Mouse (Mus musculus): ENCODE results near the gene Ank2. TPM values are rescaled to one million over a fixed set of nuclear protein-coding genes. Genes with fewer than 3 reads are reported as not detected.
A peak's percentile ranks its signal among the peaks of the same experiment; 100 is the strongest.

The Ank2 gene
- polyA plus RNA-seq, 1 experiment from 2014 or later = 49.5 TPM

- WGBS = 78% methylated on average over 4 of the region's 4 CpGs
- H3K9ac ChIP-seq (ENCODE audit: low read length) = no peak overlapping the region
- no peak for ATAC-seq (ENCODE audit: insufficient number of reproducible peaks, insufficient read depth, low FRiP score, low read depth)
Observed at GRCm38 (mm10) chr3:127416950-127417349, 82.2 kb downstream of the Ank2 start.

GRCm38 (mm10) chr3:127414438-127414837 lies 84.7 kb downstream of the Ank2 start:
- no peak overlapping the region for H3K4me2 ChIP-seq (ENCODE audit: low read length)
- no peaks in the 10 kb centered on the region for H3K4me1 ChIP-seq (ENCODE audit: control insufficient read depth in 2 of 2, insufficient read depth in 2 of 2, low read length in 2 of 2)
- no peak overlapping the region for H3K4me3 ChIP-seq (ENCODE audit: control insufficient read depth in 1 of 2, insufficient read depth in 1 of 2, low read depth in 1 of 2, low read length in 2 of 2)
- H3K27ac ChIP-seq (replicated peaks in 1 of 2; ENCODE audit: control insufficient read depth in 1 of 2, insufficient read depth in 1 of 2, low read depth in 2 of 2, low read length in 2 of 2) = no peak overlapping the region
- H3K9me3 ChIP-seq (ENCODE audit: control insufficient read depth, low read length) = 0 out of 2 replicates have a peak, but pooled peaks cover 4% of the 10 kb centered on the region
- no peak for ATAC-seq (ENCODE audit: insufficient number of reproducible peaks, insufficient read depth, low FRiP score, low read depth)
- 37% methylated on average over 1 of the region's 1 CpGs for WGBS
- H3K9ac ChIP-seq (ENCODE audit: low read length) = no peak overlapping the region
- H3K27me3 ChIP-seq (ENCODE audit: control insufficient read depth, insufficient read depth, low read length) = no peaks in the 10 kb centered on the region
- H3K36me3 ChIP-seq (ENCODE audit: control insufficient read depth, insufficient read depth, low read length) = no peaks in the 10 kb centered on the region

More at GRCm38 (mm10) chr3:127416950-127417349, 82.2 kb downstream of the Ank2 start:
- Histone ChIP-seq H3K9me3 (ENCODE audit: control insufficient read depth, low read length) (0 out of 2 replicates have a peak, but pooled peaks cover 4% of the 10 kb centered on the region), H3K4me2 (ENCODE audit: low read length) (no peak overlapping the region), H3K36me3 (ENCODE audit: control insufficient read depth, insufficient read depth, low read length) (no peaks in the 10 kb centered on the region), H3K27me3 (ENCODE audit: control insufficient read depth, insufficient read depth, low read length) (no peaks in the 10 kb centered on the region), H3K27ac (replicated peaks in 1 of 2; ENCODE audit: control insufficient read depth in 1 of 2, insufficient read depth in 1 of 2, low read depth in 2 of 2, low read length in 2 of 2) (no peak overlapping the region), H3K4me1 (ENCODE audit: control insufficient read depth in 2 of 2, insufficient read depth in 2 of 2, low read length in 2 of 2) (no peaks in the 10 kb centered on the region), H3K4me3 (ENCODE audit: control insufficient read depth in 1 of 2, insufficient read depth in 1 of 2, low read depth in 1 of 2, low read length in 2 of 2) (no peak overlapping the region)

- peak; percentile 83 for ATAC-seq (ENCODE audit: insufficient number of reproducible peaks, insufficient read depth, low FRiP score, low read depth)
Observed at GRCm38 (mm10) chr3:127408684-127409550, 90.2 kb downstream of the Ank2 start.

GRCm38 (mm10) chr3:127407868-127408574 lies 91.1 kb downstream of the Ank2 start:
- H3K27ac ChIP-seq (replicated peaks in 1 of 2; ENCODE audit: control insufficient read depth in 1 of 2, insufficient read depth in 1 of 2, low read depth in 2 of 2, low read length in 2 of 2) = no peak overlapping the region
- H3K4me3 ChIP-seq (ENCODE audit: control insufficient read depth in 1 of 2, insufficient read depth in 1 of 2, low read depth in 1 of 2, low read length in 2 of 2) = peak overlapping the region; percentile 48 to 69
- WGBS = 13% methylated on average over 9 of the region's 9 CpGs
- H3K4me2 ChIP-seq (ENCODE audit: low read length) = peak overlapping the region; percentile 86
- ATAC-seq (ENCODE audit: insufficient number of reproducible peaks, insufficient read depth, low FRiP score, low read depth) = no peak
- H3K4me1 ChIP-seq (ENCODE audit: control insufficient read depth in 2 of 2, insufficient read depth in 2 of 2, low read length in 2 of 2) = peaks cover 5 to 10% of the 10 kb centered on the region in 2 experiments; a peak in 3 of 4 replicates
- H3K36me3 ChIP-seq (ENCODE audit: control insufficient read depth, insufficient read depth, low read length) = no peaks in the 10 kb centered on the region
- peak overlapping the region; percentile 71 for H3K9ac ChIP-seq (ENCODE audit: low read length)
- no peaks in the 10 kb centered on the region for H3K27me3 ChIP-seq (ENCODE audit: control insufficient read depth, insufficient read depth, low read length)
- no peaks in the 10 kb centered on the region for H3K9me3 ChIP-seq (ENCODE audit: control insufficient read depth, low read length)

More at GRCm38 (mm10) chr3:127408684-127409550, 90.2 kb downstream of the Ank2 start:
- H3K27ac ChIP-seq (replicated peaks in 1 of 2; ENCODE audit: control insufficient read depth in 1 of 2, insufficient read depth in 1 of 2, low read depth in 2 of 2, low read length in 2 of 2) = peak overlapping the region; percentile 36 to 62
- H3K4me3 ChIP-seq (ENCODE audit: control insufficient read depth in 1 of 2, insufficient read depth in 1 of 2, low read depth in 1 of 2, low read length in 2 of 2) = peak overlapping the region; percentile 48 to 69
- H3K27me3 ChIP-seq (ENCODE audit: control insufficient read depth, insufficient read depth, low read length) = no peaks in the 10 kb centered on the region
- H3K4me1 ChIP-seq (ENCODE audit: control insufficient read depth in 2 of 2, insufficient read depth in 2 of 2, low read length in 2 of 2) = peaks cover 5 to 10% of the 10 kb centered on the region in 2 experiments; a peak in 3 of 4 replicates
- H3K9ac ChIP-seq (ENCODE audit: low read length) = peak overlapping the region; percentile 71
- H3K4me2 ChIP-seq (ENCODE audit: low read length) = peak overlapping the region; percentile 86
- H3K9me3 ChIP-seq (ENCODE audit: control insufficient read depth, low read length) = no peaks in the 10 kb centered on the region
- WGBS = 18% methylated on average over 23 of the region's 23 CpGs
- H3K36me3 ChIP-seq (ENCODE audit: control insufficient read depth, insufficient read depth, low read length) = no peaks in the 10 kb centered on the region

GRCm38 (mm10) chr3:127406883-127407282 lies 92.3 kb downstream of the Ank2 start:
- H3K9ac ChIP-seq (ENCODE audit: low read length) = no peak overlapping the region
- no peaks in the 10 kb centered on the region for H3K27me3 ChIP-seq (ENCODE audit: control insufficient read depth, insufficient read depth, low read length)
- H3K27ac ChIP-seq (replicated peaks in 1 of 2; ENCODE audit: control insufficient read depth in 1 of 2, insufficient read depth in 1 of 2, low read depth in 2 of 2, low read length in 2 of 2) = no peak overlapping the region
- 89% methylated on average over 4 of the region's 4 CpGs for WGBS
- H3K36me3 ChIP-seq (ENCODE audit: control insufficient read depth, insufficient read depth, low read length) = no peaks in the 10 kb centered on the region
- ATAC-seq (ENCODE audit: insufficient number of reproducible peaks, insufficient read depth, low FRiP score, low read depth) = no peak
- no peak overlapping the region for H3K4me3 ChIP-seq (ENCODE audit: control insufficient read depth in 1 of 2, insufficient read depth in 1 of 2, low read depth in 1 of 2, low read length in 2 of 2)
- H3K9me3 ChIP-seq (ENCODE audit: control insufficient read depth, low read length) = no peaks in the 10 kb centered on the region
- H3K4me2 ChIP-seq (ENCODE audit: low read length) = no peak overlapping the region
- peaks cover 5 to 10% of the 10 kb centered on the region in 2 experiments; a peak in 3 of 4 replicates for H3K4me1 ChIP-seq (ENCODE audit: control insufficient read depth in 2 of 2, insufficient read depth in 2 of 2, low read length in 2 of 2)

GRCm38 (mm10) chr3:127404371-127404770 lies 94.8 kb downstream of the Ank2 start:
- Histone ChIP-seq H3K9me3 (ENCODE audit: control insufficient read depth, low read length) (no peaks in the 10 kb centered on the region), H3K36me3 (ENCODE audit: control insufficient read depth, insufficient read depth, low read length) (no peaks in the 10 kb centered on the region), H3K27ac (replicated peaks in 1 of 2; ENCODE audit: control insufficient read depth in 1 of 2, insufficient read depth in 1 of 2, low read depth in 2 of 2, low read length in 2 of 2) (no peak overlapping the region), H3K4me3 (ENCODE audit: control insufficient read depth in 1 of 2, insufficient read depth in 1 of 2, low read depth in 1 of 2, low read length in 2 of 2) (no peak overlapping the region), H3K27me3 (ENCODE audit: control insufficient read depth, insufficient read depth, low read length) (no peaks in the 10 kb centered on the region), H3K4me2 (ENCODE audit: low read length) (no peak overlapping the region), H3K9ac (ENCODE audit: low read length) (no peak overlapping the region), H3K4me1 (ENCODE audit: control insufficient read depth in 2 of 2, insufficient read depth in 2 of 2, low read length in 2 of 2) (peaks cover 5 to 10% of the 10 kb centered on the region in 2 experiments; a peak in 3 of 4 replicates)
- no peak for ATAC-seq (ENCODE audit: insufficient number of reproducible peaks, insufficient read depth, low FRiP score, low read depth)
- WGBS = 55% methylated on average over 3 of the region's 3 CpGs

- no peak overlapping the region for H3K4me2 ChIP-seq (ENCODE audit: low read length)
- no peaks in the 10 kb centered on the region for H3K36me3 ChIP-seq (ENCODE audit: control insufficient read depth, insufficient read depth, low read length)
- no peaks in the 10 kb centered on the region for H3K4me1 ChIP-seq (ENCODE audit: control insufficient read depth in 2 of 2, insufficient read depth in 2 of 2, low read length in 2 of 2)
- H3K27ac ChIP-seq (replicated peaks in 1 of 2; ENCODE audit: control insufficient read depth in 1 of 2, insufficient read depth in 1 of 2, low read depth in 2 of 2, low read length in 2 of 2) = no peak overlapping the region
- no peak for ATAC-seq (ENCODE audit: insufficient number of reproducible peaks, insufficient read depth, low FRiP score, low read depth)
- no peaks in the 10 kb centered on the region for H3K9me3 ChIP-seq (ENCODE audit: control insufficient read depth, low read length)
- no peak overlapping the region for H3K4me3 ChIP-seq (ENCODE audit: control insufficient read depth in 1 of 2, insufficient read depth in 1 of 2, low read depth in 1 of 2, low read length in 2 of 2)
- H3K27me3 ChIP-seq (ENCODE audit: control insufficient read depth, insufficient read depth, low read length) = no peaks in the 10 kb centered on the region
- 89% methylated on average over 5 of the region's 5 CpGs for WGBS
- no peak overlapping the region for H3K9ac ChIP-seq (ENCODE audit: low read length)
Observed at GRCm38 (mm10) chr3:127400976-127401375, 98.2 kb downstream of the Ank2 start.

Data from heart, embryonic 14.5 days (tissue).